Mouse (Mus musculus) right cerebral cortex, adult 2 months (tissue): ENCODE results near the gene Sh3gl2.

Source experiments
- DNase-seq, 2 experiments: peaks; one replicate each; pipeline ENCODE4 v3.0.0; 2021 to 2022; ENCODE audit warnings: low spot score in 2 of 2

Sh3gl2 gene

DNA sequence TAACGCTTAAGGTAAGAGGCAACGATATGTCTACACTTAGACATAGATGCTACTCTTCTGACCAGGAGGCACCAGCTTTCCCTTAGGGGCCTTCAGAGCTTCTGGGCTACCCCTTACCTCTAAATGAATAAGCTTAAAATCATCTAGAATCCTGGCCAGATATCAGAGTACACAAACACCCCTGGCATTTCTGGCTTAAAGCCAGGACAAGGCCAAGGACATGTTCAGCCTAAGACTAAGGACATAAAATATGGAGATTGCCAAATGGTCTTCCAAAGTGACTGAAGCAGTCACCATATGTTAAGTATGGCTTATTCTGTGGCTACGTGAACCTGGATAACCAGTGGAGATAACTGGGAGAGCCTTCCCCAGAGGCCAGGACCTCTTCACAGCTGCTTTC is 211.5 kb downstream of the Sh3gl2 start:
- no peak for DNase-seq

- no peak for DNase-seq
Measured at GRCm38 (mm10) chr4:85420429-85420828, 215.5 kb downstream of the Sh3gl2 start.

DNA sequence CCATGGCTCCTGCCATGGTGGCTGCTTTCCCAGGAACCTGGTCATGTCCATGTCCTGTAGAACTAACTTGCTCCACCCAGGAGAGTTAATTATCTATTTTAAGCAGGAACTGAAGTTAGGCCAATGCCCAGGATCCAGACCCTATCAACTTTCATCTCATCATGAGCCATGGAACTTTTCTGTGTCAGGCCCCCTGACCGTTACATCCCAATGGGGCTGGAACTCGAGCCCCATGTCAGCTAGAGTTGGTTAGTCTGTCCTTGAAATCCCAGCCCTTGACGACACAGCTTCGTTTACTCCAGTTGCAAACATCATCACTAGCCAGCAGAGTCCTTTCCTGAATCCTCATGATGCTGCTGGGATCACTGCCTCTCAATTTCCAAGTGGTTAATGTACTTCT is 221.3 kb downstream of the Sh3gl2 start:
- no peak for DNase-seq

DNA sequence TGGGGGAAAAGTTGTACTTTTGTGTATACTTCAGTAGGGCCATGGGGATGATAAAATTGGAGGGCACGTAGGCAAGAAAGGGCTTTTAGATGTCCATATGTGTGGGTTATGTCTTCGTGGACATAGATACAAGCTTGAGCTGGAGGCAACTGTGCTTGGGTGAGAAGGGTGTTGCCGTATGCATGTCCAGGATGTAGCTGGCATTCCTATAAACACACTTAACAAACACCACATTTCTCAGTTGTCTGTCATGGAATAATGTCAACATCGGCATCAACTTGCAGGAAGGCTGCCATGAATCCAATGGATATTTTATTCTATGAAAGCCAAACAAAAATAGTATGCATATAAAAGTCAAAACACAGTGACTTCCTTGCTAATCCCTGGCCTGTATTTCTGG is 227.9 kb downstream of the Sh3gl2 start:
- no peak for DNase-seq

- DNase-seq = no peak
Measured at GRCm38 (mm10) chr4:85434734-85435133, 229.8 kb downstream of the Sh3gl2 start.

GRCm38 (mm10) chr4:85438813-85439212 is 233.9 kb downstream of the Sh3gl2 start:
- no peak for DNase-seq

GRCm38 (mm10) chr4:85483586-85483985 is 278.7 kb downstream of the Sh3gl2 start:
- no peak for DNase-seq

DNA sequence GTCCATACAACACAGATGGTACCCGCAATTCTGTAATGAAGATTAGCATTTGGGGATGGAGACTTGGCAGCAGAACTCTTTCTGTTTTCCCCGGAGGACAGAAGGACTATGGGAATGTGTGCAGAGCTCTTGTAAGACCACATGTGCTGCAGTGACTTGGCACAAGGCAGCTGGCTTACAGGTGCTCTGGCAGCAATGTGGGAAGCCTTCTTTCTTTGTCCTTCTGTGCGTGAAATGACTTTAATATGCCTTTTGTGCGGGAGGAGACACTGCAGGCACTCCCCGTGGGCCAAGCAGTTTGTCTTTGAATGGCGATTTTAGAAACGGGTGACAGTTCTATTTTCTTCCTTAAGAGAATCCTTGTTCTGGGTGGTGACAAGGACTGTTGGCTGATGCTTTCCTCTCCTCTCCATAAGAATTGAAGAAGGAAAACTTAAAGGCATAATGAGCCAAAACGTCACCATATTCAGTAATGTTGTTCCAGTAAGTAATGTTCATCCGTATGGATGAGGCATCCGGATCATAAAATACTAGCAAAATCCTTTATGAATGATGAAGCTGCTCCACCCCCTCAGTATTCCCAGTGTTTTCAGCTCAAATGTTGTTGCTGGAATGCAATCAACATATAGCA is 281.5 kb downstream of the Sh3gl2 start:
- peak; percentile 14 to 49 for DNase-seq

- DNase-seq = no peak
Measured at GRCm38 (mm10) chr4:85505718-85506117, 300.8 kb downstream of the Sh3gl2 start.

DNA sequence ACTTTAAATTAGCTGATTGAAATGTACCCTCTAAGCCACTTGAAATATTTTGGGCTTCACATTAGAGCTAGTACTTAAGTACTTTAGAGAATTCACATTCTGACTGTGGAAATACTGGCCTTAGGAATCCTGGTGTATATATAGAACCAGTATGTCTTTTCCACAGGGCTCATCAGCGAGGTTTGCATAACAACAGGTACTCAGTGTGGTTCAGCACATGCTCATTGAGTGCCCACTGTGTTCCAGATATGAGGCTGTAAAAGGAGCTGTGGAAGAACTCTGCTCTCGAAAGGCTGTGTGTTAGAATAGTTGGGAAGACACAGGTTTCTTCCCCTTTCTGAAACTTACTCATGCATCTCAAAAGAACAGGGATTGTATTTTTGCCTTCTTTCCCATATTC is 302.1 kb downstream of the Sh3gl2 start:
- no peak for DNase-seq

DNA sequence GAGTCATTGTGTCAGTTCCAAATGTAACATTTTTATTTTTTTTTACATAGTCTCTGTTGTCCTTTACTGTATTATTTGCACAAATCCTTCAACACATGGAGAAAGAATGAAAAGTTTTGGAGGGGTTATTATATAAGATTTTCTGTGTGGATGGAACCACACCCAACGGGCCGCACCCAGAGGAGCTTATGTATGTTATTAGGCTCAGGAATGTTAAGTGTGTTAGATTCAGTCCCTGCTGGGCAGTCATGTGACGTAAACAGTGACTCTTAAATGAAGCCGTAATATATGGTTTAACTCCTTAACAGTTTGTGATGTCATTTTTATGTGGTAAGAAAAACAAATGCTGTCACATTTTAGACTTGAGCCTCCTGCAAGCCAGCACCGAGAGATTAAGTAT is 302.6 kb downstream of the Sh3gl2 start:
- DNase-seq = no peak

DNA sequence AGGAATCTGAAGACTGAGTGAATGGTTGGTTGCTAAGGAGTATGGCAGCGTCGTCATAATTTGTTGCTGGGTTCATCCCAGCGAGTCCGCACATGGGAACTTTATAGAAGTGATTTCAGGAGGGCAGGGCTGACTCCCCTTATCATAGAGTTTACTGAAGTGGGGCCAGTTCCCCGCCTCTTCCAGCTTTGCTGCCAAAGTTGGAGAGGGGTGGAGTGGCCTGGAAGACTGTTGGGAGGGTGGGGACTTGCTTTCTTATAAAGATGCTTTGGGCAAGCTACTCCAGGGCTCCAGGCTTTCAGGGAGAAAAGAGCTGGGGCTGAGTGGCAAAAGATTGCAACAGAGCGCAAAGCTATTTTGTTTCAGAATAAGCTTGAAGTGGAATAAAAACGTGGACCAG is 308.4 kb downstream of the Sh3gl2 start:
- no peak for DNase-seq

- peak in 1 of 2 experiments; percentile 2 for DNase-seq
Measured at GRCm38 (mm10) chr4:85513792-85514191, 308.9 kb downstream of the Sh3gl2 start, which contains the start of gene Adamtsl1. Adamtsl1 (plus strand) TSS chr4:85514172.

DNA sequence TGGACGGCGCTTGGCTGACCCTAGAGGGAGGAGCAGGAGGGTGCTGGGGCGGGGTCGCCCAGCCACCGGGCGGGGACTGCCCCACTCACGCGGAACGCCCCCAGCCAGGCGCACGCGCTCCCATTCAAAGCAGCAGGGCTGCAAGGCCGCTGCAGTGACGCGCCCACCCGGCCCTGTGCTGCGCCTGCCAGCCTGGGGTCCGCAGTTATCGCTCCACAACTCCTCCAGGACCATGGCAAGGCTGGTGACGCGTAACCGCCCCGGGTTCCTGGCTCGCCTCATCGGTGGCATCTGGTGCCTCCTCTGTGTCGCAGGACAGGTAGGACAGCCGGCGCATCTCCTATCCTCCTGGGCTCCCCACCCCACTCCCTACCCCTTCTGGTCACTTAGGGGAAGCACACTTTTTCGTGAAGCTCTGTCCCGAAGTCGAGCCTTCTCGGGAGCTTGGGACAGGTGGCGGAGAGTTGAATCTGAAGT is 309.3 kb downstream of the Sh3gl2 start:
- peak in 1 of 2 experiments; percentile 14 for DNase-seq

GRCm38 (mm10) chr4:85526966-85527566 is 322.1 kb downstream of the Sh3gl2 start:
- DNase-seq = no peak

DNA sequence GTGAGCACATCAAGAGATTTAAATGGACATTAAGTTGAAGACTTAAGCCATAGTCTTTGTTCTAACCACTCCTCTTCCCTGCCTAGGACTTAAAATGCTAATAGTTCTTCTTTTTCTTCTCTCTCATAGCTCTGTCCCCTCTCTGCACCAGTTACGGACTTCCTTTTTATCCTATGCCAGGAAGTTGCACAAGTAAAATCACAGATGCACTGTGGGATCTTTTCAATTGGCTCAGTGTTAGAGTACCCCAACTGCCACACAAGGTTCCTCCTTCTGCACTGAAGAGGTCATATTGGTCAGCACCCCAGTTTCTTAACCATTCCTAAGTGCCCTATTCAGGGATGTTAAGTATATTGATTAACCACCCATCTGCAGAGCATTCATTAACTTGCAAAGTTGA is 324.9 kb downstream of the Sh3gl2 start:
- DNase-seq = no peak

DNA sequence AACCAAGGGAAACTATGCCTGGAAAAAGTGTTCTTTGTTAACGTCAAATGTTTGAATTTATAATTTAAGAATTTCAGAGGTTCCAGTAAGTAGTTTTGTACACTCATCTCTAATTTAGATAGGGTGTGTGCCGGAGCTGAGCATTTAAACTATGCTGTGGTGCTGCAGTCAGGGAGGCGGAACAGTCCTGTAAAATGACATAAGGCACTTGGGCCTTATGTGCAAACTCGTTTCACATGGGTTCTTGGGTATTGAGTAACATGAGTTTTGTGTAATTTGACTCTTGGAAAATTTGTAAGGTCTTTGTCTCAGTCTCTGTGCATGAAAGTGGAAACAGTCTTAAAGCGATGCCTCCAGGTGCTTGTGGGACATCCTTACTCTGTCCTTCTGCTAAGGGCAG is 334.8 kb downstream of the Sh3gl2 start:
- no peak for DNase-seq

- no peak for DNase-seq
Measured at GRCm38 (mm10) chr4:85543221-85543620, 338.3 kb downstream of the Sh3gl2 start.

DNA sequence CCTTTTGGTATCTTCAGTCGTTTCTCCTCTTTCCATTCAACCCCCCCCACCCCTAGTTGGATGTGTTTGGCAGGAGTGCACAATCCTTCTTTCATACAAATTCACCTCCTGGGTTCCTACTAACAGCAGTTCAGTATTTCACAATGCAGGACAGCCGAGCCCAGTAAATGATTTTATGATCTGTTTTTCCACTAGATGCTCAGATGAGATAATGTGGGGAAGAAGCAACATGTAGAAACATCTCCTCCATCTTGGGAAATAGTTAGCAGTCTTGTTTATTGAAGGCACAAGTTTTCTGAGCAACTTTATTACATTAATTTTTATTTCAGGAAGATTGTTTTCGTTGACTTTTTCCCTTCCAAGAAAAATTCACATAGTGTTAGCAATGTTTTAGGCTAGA is 349.8 kb downstream of the Sh3gl2 start:
- no peak for DNase-seq

- no peak for DNase-seq
Measured at GRCm38 (mm10) chr4:85559753-85560152, 354.8 kb downstream of the Sh3gl2 start.

- no peak for DNase-seq
Measured at GRCm38 (mm10) chr4:85585426-85585825, 380.5 kb downstream of the Sh3gl2 start.

DNA sequence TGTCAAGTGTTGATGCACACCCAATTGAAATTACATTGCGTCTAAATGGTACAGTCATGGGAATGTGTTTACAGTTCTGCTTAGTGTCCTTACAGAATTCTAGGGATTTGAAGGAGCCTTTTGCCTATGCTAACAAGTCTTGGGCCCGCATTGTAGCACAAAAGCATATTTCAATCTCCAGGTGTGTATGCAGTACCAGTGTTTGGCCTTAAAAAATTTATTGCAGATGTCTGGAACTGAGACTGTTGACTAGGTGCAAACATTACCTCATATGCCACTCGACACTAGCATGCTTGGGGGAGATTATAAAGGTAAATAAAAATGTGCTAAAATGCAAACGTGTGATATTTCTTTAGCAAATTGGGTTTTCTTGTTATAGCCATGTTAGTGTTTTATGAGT is 384.0 kb downstream of the Sh3gl2 start:
- DNase-seq = no peak

GRCm38 (mm10) chr4:85591037-85591436 is 386.1 kb downstream of the Sh3gl2 start:
- no peak for DNase-seq

- DNase-seq = no peak
Measured at GRCm38 (mm10) chr4:85594159-85594558, 389.2 kb downstream of the Sh3gl2 start.
